Mouse (Mus musculus) intestine, embryonic 15.5 days (tissue): ENCODE results near the gene Klhl22. TPM values are rescaled to one million over a fixed set of nuclear protein-coding genes. Genes with fewer than 3 reads are reported as not detected.

Experiments used
- ATAC-seq: fragments of 200-750 bp; cut with Nextera tagmentation; 2 replicates; pipeline ENCODE4 v1.8.0; 2017; ENCODE audit warnings: moderate TSS enrichment, moderate library complexity
- H3K27ac ChIP-seq: fragments of 300-500 bp; sonication (generic); 2 replicates; pipeline ENCODE4 v1.5.1; 2015; ENCODE audit warnings: mild to moderate bottlenecking, inconsistent platforms
- H3K27me3 ChIP-seq: fragments of 300-500 bp; sonication (generic); replicated peaks from 2 replicates; pipeline ENCODE4 v1.6.1; 2015; ENCODE audit warnings: inconsistent platforms
- H3K36me3 ChIP-seq: fragments of 300-500 bp; sonication (generic); 2 replicates; pipeline ENCODE4 v1.6.1; 2015; ENCODE audit warnings: inconsistent platforms
- H3K4me1 ChIP-seq: fragments of 300-500 bp; sonication (generic); replicated peaks from 2 replicates; pipeline ENCODE4 v1.6.1; 2015; ENCODE audit warnings: inconsistent platforms
- H3K4me2 ChIP-seq: fragments of 300-500 bp; sonication (generic); replicated peaks from 2 replicates; pipeline ENCODE4 v1.6.1; 2015; ENCODE audit warnings: mild to moderate bottlenecking, inconsistent platforms
- H3K4me3 ChIP-seq: fragments of 300-500 bp; sonication (generic); replicated peaks from 2 replicates; pipeline ENCODE4 v1.5.1; 2015; ENCODE audit warnings: inconsistent platforms
- H3K9ac ChIP-seq: fragments of 300-500 bp; sonication (generic); 2 replicates; pipeline ENCODE4 v1.6.1; 2015; ENCODE audit warnings: inconsistent platforms
- H3K9me3 ChIP-seq: fragments of 300-500 bp; sonication (generic); 2 replicates; pipeline ENCODE4 v1.6.1; 2016; ENCODE audit warnings: inconsistent platforms
- WGBS: fragments of 180-500 bp; shearing (Covaris S2); methylation state at CpG from one replicate; pipeline ENCODE4 v1.1.7; 2015; 5-methylcytosine and 5-hydroxymethylcytosine counted together
- polyA plus RNA-seq: library from polyadenylated mRNA; unstranded; fragments of >200 nt; fragmentation: Nextera tagmentation; extraction: Ambion mirVana; gene quantifications from 2 replicates; pipeline ENCODE4 v1.2.1, GENCODE M21; 2015

Klhl22 gene
- polyA plus RNA-seq, 1 experiment from 2014 or later, result 52.3 TPM

DNA sequence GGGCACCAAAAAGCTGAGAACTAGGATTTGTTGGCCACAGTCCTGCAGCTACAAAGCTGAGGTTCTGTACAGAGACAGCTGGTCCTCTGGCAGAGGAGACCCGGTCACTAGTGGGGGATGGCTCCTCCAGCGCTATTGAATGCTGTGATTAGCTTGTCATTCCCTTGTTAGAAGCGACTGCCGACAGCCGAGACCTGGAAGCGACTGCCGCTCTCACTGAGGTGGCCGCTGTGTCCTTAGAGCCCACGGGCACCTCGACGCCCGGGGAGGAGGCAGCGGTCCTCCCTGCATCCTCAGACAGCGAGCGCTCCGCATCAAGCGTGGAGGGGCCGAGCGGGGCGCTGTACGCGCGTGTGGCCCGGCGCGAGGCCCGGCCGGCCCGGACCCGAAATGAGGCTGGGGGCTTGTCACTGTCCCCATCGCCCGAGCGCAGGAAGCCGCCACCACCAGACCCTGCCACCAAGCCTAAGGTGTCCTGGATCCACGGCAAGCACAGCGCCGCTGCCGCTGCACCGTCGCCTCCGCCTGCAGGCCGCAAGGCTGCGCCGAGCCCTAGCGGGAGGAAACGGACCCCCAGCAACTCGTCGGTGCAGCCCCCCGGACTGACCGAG lies 47.3 kb downstream of the Klhl22 start:
- ATAC-seq, result peak; percentile 1; the same call in 1 of the 2 replicates
- Histone ChIP-seq H3K36me3 (0 out of 2 replicates have a peak, but pooled peaks cover 5% of the 10 kb centered on the region), H3K4me3 (peak overlapping the region; percentile 44), H3K9ac (peak overlapping the region; percentile 57), H3K4me2 (peak overlapping the region; percentile 93), H3K27ac (peak overlapping the region; percentile 34; the same call in 1 of the 2 replicates), H3K27me3 (peaks cover 51% of the 10 kb centered on the region), H3K4me1 (peaks cover 70% of the 10 kb centered on the region), H3K9me3 (no peaks in the 10 kb centered on the region)
- 21% methylated on average over 50 of the region's 50 CpGs for WGBS

DNA sequence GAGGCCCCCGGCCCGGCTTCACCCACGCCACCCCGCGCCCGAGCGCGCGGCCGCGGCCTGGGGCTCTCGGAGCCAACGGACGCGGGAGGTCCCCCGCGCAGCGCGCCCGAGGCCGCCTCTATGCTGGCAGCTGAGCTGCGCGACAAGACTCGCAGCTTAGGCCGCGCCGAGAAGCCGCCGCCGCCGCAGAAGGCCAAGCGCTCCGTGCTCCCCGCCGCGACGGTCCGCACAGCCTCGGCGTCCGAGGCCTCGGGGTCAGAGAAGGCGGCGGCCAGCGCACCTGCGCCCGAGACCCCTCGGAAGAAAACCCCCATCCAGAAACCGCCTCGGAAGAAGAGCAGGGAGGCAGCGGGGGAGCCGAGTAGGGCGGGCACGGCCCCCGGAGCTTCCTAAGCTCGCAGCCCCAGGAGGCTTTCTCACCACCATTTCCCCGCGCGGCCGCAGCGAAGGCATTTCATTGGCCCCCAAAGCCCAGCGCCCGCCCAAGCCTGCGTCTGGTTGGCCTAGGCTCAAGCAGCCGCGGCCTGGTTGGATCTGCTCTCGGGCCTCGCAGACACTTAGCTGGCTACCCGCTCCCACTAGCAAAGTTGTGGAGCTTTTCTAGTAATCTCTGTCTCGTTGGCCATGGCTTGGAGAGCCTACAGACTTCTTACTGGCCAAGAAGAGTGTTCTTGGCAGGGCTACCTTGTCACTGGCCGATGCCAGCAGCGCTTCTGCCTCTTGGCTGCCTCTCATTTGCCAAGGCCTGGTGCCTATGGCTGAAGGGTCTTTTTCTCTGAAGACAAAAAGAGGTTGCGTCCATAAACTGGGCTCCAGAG lies 48.0 kb downstream of the Klhl22 start:
- Histone ChIP-seq H3K4me3 (peak overlapping the region; percentile 44), H3K27ac (peak overlapping the region; percentile 34; the same call in 1 of the 2 replicates), H3K4me1 (peaks cover 63% of the 10 kb centered on the region), H3K27me3 (peaks cover 44% of the 10 kb centered on the region), H3K4me2 (peak overlapping the region; percentile 93), H3K9me3 (no peaks in the 10 kb centered on the region), H3K9ac (peak overlapping the region; percentile 57), H3K36me3 (0 out of 2 replicates have a peak, but pooled peaks cover 5% of the 10 kb centered on the region)
- 10% methylated on average over 70 of the region's 73 CpGs for WGBS
- ATAC-seq, result peak; percentile 81

DNA sequence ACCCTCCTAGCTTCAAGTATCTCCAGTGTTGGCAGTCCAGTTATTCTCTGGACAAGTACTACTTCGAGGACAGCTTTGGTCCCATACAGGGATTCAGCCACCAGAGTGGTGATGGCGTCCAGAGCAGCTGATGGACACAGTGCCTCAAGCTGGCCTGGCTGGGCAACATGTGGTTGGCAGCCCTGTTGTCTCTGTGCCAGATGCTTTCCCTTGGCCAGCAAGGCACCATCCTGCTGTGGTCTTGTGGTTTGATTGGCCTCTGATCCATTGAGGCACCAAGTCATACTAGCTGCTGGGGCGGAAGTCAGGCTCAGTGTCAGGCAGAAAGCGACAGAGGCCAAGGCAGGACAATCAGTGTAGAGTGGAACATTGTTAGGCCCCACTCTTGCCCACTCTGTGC lies 49.7 kb downstream of the Klhl22 start:
- Histone ChIP-seq H3K27me3 (peaks cover 30% of the 10 kb centered on the region), H3K9ac (no peak overlapping the region), H3K27ac (peak overlapping the region; percentile 68), H3K4me2 (no peak overlapping the region), H3K36me3 (no peaks in the 10 kb centered on the region), H3K4me1 (peaks cover 46% of the 10 kb centered on the region), H3K9me3 (no peaks in the 10 kb centered on the region), H3K4me3 (no peak overlapping the region)
- ATAC-seq, result no peak
- 85% methylated on average over 4 of the region's 4 CpGs for WGBS

DNA sequence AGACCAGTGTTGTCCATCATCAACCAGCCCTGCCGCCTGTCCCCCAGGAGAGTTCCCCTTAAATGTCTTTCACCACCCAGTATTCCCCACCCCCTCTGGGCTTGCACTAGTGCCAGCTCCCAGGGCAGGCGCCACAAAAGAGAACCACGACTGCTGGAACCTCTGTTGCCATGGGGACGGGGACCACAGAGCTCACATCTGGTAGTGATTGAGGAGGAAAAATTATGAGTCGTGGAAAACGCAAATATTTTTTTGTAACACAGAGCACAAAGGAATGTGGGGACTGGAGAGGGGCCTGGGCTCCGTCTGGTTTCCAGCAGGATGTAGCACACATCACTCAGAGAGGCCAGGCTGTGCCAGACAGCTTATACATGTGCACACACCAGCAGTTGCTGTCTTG lies 50.3 kb downstream of the Klhl22 start:
- H3K27me3 ChIP-seq, result peaks cover 27% of the 10 kb centered on the region

DNA sequence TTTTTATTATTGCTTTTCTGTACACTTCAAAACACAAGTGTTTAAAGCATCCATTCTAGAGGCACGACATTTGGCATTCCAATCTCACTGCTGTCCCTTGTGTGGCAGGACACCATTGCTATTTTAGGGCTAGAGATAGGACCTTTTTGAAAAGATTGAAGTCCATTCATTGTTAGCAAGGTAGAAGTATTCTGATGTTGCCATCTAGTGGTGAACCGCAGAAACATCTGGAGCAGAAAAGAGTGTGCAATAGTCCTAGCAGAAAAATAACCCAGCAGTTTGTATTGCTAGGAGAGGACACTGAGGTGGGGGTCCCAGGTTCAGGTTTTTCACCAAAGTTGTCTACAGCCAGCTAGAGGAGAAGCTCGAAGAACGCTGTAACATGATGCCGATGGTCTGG lies 52.7 kb downstream of the Klhl22 start:
- Histone ChIP-seq H3K4me2 (no peak overlapping the region), H3K9me3 (no peaks in the 10 kb centered on the region), H3K27me3 (0 out of 2 replicates have a peak, but pooled peaks cover 6% of the 10 kb centered on the region), H3K4me3 (no peak overlapping the region), H3K27ac (no peak overlapping the region), H3K9ac (no peak overlapping the region), H3K4me1 (peaks cover 35% of the 10 kb centered on the region), H3K36me3 (no peaks in the 10 kb centered on the region)
- WGBS, result 5% methylated on average over 5 of the region's 5 CpGs
- ATAC-seq, result no peak

More for the DNA sequence above, 50.3 kb downstream of the Klhl22 start:
- Histone ChIP-seq H3K9ac (no peak overlapping the region), H3K4me2 (no peak overlapping the region), H3K4me1 (peaks cover 40% of the 10 kb centered on the region), H3K9me3 (no peaks in the 10 kb centered on the region), H3K27ac (peak overlapping the region; percentile 68), H3K4me3 (no peak overlapping the region), H3K36me3 (no peaks in the 10 kb centered on the region)
- peak; percentile 20; the same call in 1 of the 2 replicates for ATAC-seq
- 26% methylated on average over 7 of the region's 7 CpGs for WGBS

DNA sequence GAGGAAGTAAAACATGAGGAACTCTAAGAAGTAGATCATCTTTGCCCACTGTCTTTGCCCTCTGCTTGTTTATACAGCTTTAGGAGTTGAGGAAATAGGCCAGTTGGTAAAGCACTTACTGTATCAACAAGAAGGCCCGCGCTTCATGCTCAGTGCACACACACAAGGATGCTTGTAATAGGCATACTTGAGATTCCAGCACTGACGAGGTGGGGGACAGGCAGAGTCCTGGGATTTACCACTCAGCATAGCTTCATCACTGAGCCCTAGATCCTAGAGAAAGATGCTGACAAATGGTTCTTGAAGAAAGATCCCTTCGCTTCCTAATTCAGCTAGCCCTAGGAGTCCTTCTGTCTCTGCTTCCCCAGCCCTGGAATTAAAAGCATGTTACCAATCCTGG lies 53.8 kb downstream of the Klhl22 start:
- Histone ChIP-seq H3K27ac (no peak overlapping the region), H3K9ac (no peak overlapping the region), H3K36me3 (no peaks in the 10 kb centered on the region), H3K4me2 (no peak overlapping the region), H3K27me3 (0 out of 2 replicates have a peak, but pooled peaks cover 6% of the 10 kb centered on the region), H3K4me1 (peaks cover 24% of the 10 kb centered on the region), H3K9me3 (no peaks in the 10 kb centered on the region), H3K4me3 (no peak overlapping the region)
- 41% methylated on average over 4 of the region's 4 CpGs for WGBS
- no peak for ATAC-seq

DNA sequence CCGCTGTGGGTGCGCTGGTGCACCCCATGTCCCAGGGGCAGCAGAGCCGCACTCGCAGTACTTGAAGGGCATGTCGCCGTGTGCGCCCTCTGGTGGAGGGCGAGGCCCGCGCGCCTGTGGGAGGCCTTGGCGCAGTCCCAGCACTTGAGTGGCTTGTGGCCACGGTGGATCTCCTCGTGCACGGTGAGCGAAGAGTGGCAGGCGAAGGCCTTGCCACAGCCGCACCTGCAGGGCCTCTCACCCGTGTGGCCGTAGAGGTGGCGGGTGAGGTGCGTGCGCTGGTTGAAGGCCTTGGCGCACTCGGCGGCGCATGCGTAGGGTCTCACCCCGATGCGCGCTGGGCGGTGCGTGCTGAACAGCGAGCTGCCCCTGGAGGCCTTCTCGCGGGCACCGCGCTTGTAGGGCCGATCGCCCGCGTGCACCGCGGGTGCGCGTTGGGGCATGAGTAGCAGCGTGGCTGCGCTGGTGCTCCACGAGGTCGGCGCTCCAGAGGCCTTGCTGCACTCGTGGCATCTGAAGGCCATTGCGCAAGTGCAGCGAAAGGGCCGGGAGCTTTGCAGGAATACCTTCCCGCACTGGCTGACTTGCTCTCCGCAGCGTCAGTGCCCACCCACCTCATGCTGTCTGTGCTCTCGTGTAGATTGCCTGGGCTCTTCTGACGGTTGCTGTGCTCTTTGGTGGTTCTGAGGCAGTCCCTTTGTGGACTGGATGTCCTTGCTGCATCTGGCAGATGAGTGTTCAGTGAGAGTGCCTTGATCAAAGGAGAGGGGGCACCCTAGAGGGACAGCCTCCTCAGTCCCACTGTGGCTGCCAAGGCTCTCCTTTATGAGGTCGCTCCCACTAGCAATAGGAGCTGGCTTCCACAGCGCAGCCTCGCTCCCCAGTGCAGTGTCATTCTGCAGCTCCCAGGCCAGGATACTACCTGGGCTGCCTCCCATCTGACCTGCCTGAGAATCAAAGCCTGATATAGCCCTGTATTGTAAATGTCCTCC lies 56.3 kb downstream of the Klhl22 start:
- Histone ChIP-seq H3K4me3 (peak overlapping the region; percentile 55), H3K27me3 (0 out of 2 replicates have a peak, but pooled peaks cover 3% of the 10 kb centered on the region), H3K4me1 (peaks cover 11% of the 10 kb centered on the region), H3K9ac (peak overlapping the region; percentile 64), H3K36me3 (no peaks in the 10 kb centered on the region), H3K27ac (0 out of 2 replicates have a peak overlapping the region, but pooled peaks have one; percentile 32), H3K9me3 (no peaks in the 10 kb centered on the region), H3K4me2 (peak overlapping the region; percentile 97)
- WGBS, result 3% methylated on average over 62 of the region's 63 CpGs
- ATAC-seq, result peak; percentile 91

DNA sequence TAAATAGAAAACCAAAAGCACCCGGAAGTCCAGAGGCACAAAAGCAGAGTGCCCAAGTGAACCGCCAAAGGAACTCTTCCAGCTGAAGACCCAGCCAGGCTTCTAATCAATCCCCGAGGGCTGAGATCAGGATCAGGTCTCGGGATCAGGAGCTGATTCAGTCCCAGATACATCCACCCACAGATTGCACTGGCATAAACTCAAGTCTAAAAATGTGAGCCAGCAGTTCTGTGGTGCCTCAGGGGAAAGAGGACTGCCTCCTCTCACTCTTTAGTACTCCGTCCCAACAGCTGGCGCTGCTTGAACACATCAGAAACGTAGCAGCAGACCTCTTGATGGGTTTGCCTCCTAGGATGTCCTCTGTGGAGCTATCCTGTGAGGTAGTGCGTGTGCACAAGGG lies 57.1 kb downstream of the Klhl22 start:
- Histone ChIP-seq H3K4me2 (no peak overlapping the region), H3K4me1 (peaks cover 11% of the 10 kb centered on the region), H3K9ac (no peak overlapping the region), H3K27me3 (0 out of 2 replicates have a peak, but pooled peaks cover 3% of the 10 kb centered on the region), H3K9me3 (no peaks in the 10 kb centered on the region), H3K27ac (no peak overlapping the region), H3K36me3 (no peaks in the 10 kb centered on the region), H3K4me3 (no peak overlapping the region)
- no peak for ATAC-seq
- 78% methylated on average over 8 of the region's 8 CpGs for WGBS

DNA sequence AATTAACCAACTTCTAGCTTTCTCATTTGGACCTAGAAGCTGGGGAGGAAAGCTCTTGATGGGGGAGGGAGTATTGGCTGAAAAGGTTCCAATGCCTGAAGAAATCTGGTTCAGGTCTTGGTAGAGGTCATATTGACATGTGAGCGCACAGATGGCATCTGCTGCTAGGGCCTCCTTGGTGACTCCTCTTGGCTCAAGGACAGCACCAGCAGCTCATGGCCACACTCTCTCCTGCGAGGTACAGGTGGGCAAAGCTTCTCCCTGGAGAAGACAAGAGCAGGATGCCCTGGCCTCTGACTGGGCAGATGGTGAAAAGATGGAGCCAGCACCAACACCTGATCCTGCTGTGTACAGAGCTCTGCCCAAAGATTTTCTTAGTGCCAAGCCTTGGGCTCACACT lies 67.1 kb downstream of the Klhl22 start:
- ATAC-seq, result no peak
- WGBS, result 77% methylated on average over 2 of the region's 2 CpGs
- no peaks in the 10 kb centered on the region for H3K9me3 ChIP-seq
- H3K4me1 ChIP-seq, result no peaks in the 10 kb centered on the region
- no peak overlapping the region for H3K4me2 ChIP-seq
- H3K9ac ChIP-seq, result no peak overlapping the region
- no peaks in the 10 kb centered on the region for H3K36me3 ChIP-seq
- H3K27ac ChIP-seq, result no peak overlapping the region
- H3K4me3 ChIP-seq, result no peak overlapping the region
- peaks cover 14% of the 10 kb centered on the region for H3K27me3 ChIP-seq

DNA sequence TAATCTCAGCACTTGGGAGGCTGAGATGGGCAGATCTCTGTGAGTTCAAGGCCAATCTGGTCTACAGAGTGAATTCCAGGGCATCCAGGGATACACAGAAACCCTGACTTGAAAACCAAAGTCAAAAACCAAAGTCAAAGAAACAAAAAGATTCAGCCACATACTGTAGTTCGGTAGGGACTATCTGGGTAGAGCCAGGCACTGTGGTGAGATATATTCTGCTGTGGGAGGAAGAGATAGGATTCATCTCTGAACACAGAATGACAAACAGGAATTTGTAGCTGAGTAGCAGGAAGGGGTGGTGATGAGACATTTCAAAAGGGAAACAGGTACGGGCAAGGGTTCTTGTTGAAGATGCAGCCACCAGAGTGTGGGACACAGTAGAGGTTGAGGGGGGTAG lies 68.8 kb downstream of the Klhl22 start:
- no peaks in the 10 kb centered on the region for H3K9me3 ChIP-seq
- no peak overlapping the region for H3K9ac ChIP-seq
- WGBS, result 90% methylated on average over 2 of the region's 2 CpGs
- H3K36me3 ChIP-seq, result no peaks in the 10 kb centered on the region
- peaks cover 4% of the 10 kb centered on the region for H3K4me1 ChIP-seq
- no peak overlapping the region for H3K27ac ChIP-seq
- H3K27me3 ChIP-seq, result peaks cover 31% of the 10 kb centered on the region
- H3K4me3 ChIP-seq, result no peak overlapping the region
- H3K4me2 ChIP-seq, result no peak overlapping the region
- ATAC-seq, result no peak

DNA sequence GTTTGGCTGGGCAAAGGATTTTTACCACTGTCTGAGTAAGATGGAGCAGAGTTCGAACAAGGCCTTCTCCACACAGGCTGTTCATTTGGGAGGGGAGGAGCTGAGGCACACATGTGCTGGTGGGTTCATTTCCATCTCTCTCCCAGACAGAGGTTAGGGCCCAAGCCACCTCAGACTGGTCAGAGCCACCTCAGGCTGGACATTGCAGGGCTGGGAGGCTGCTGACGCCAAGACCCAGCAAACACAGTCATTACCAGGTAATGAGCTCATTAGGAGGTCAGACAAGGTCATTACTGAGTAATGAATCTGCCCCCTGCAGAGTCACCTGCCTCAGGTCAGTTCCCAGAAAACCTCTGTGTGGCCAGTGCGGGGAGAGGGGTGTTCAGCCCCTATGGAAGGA lies 69.4 kb downstream of the Klhl22 start:
- H3K4me2 ChIP-seq, result no peak overlapping the region
- ATAC-seq, result no peak
- H3K9me3 ChIP-seq, result no peaks in the 10 kb centered on the region
- peaks cover 8% of the 10 kb centered on the region for H3K4me1 ChIP-seq
- no peaks in the 10 kb centered on the region for H3K36me3 ChIP-seq
- no peak overlapping the region for H3K9ac ChIP-seq
- no peak overlapping the region for H3K27ac ChIP-seq
- 68% methylated on average over 3 of the region's 3 CpGs for WGBS
- no peak overlapping the region for H3K4me3 ChIP-seq
- H3K27me3 ChIP-seq, result peaks cover 37% of the 10 kb centered on the region
